Mouse (Mus musculus) layer of hippocampus, postnatal 36 days (tissue): Measurements from ENCODE around the gene Rnh1. TPM values are rescaled to one million over a fixed set of nuclear protein-coding genes. Genes with fewer than 3 reads are reported as not detected.

Source experiments
- DNase-seq, 2 experiments: peaks; one replicate each; pipeline ENCODE4 v3.0.0; 2022
- total RNA-seq, 2 experiments: library from RNA; stranded (reverse); gene quantifications; 2 replicates each; pipeline ENCODE4 v1.2.3; 2021

The Rnh1 gene
- total RNA-seq, 2 experiments from 2014 or later, result 36.1 to 40.2 TPM

- DNase-seq, result no peak
Observed at GRCm38 (mm10) chr7:141204546-141204945, 31.9 kb upstream of the Rnh1 start.

DNA sequence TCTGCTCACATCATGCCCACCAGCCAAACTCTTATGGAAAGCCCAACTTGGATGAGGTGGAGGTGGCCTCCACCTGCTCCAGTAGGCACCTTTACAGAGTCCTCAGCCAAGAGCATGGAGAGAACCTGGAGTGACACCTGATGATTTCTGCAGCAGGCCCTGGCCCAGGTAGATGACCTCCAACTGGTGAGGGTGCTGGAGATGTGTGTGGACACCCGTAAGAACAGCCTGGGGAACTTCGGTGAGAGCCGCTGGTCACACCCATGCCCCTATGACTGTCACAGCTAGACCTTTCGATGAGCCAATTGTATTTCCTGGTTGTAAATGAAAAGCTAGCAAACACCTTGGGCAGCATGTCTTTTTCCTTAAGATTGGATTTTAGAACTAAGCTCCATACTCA is 25.5 kb upstream of the Rnh1 start:
- no peak for DNase-seq

GRCm38 (mm10) chr7:141196619-141197282 is 24.1 kb upstream of the Rnh1 start:
- DNase-seq, result no peak

DNA sequence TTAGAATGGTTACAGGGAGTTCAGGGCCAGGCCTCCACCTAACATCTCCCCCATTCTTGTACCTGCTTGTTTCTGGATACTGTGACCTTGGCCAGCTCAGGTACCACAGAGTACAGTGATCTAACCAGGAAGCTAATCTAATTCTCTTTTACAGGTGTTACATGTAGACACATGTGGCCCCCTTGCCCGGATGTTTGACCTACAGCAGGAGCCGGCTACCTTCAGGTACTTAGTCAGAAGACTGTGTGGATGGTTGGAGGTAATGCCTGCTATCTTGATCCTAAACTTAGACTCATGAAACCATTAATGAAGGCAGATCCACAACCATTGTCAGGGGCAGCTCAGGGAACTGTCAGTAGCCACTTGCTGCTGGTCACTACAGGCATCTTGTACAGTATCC is 23.1 kb upstream of the Rnh1 start:
- no peak for DNase-seq

DNA sequence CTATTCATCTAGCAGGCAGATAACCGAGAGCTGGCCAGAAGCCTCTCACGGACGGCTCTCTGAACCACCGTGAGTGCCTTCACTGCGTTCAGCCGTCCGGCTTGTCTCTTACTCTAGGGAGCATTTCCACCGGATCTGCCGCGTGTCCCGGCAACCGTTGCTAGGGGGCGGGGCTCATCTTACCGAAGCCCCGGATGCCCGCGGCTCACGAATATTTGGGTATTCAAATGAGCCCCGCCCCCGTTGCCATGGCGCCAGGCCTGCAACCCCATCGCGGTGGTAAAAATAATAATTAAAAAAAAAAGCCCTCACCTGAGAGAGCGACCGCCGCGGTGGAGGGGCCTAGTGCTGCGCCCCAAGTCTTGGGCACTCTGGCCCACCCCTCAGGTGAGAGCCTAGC is 22.2 kb upstream of the Rnh1 start:
- DNase-seq, result peak; percentile 80 to 86

- no peak for DNase-seq
Observed at GRCm38 (mm10) chr7:141194409-141194808, 21.8 kb upstream of the Rnh1 start.

GRCm38 (mm10) chr7:141193948-141194347 is 21.3 kb upstream of the Rnh1 start, which contains the start of the genes Hras and Lrrc56:
TSS of gene Hras (minus strand) at chr7:141194005.
TSS of gene Lrrc56 (plus strand) at chr7:141194157.
- DNase-seq, result peak; percentile 97

DNA sequence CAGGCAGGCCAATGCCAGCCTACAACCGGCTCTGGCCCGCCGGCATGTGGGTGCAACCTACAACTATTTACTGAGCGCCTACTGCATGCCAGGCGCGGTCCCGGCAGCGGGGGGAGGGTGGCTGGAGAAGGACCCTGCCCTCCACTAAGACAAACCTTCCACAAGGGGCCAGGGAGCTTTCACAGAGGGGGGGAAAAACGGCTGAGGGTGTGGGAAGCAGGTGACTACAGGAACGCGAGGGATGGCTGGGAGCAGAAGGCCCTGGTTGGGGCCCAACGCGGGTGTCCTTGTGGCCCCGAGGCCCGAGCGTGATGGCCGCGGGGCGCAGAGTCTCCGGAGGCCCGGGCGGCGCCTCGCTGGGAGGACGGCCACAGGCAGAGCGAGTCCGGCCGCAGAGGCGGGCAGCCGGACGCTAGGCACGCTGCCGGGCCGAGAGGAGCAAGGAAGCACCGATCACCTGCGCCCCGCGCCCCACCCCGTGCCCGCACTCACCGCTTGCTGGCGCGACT is 20.7 kb upstream of the Rnh1 start:
- DNase-seq, result peak; percentile 35 to 39

- no peak for DNase-seq
Observed at GRCm38 (mm10) chr7:141192776-141193347, 20.2 kb upstream of the Rnh1 start.

GRCm38 (mm10) chr7:141191796-141192685 is 19.4 kb upstream of the Rnh1 start:
- DNase-seq, result no peak

- DNase-seq, result no peak
Observed at GRCm38 (mm10) chr7:141191036-141191435, 18.4 kb upstream of the Rnh1 start.

- no peak for DNase-seq
Observed at GRCm38 (mm10) chr7:141190220-141190619, 17.6 kb upstream of the Rnh1 start.

- DNase-seq, result no peak
Observed at GRCm38 (mm10) chr7:141188733-141189132, 16.1 kb upstream of the Rnh1 start.

- DNase-seq, result no peak
Observed at GRCm38 (mm10) chr7:141188194-141188593, 15.5 kb upstream of the Rnh1 start.

- peak; percentile 83 for DNase-seq
Observed at GRCm38 (mm10) chr7:141176173-141176572, 3.5 kb upstream of the Rnh1 start.

GRCm38 (mm10) chr7:141175068-141175467 is 2.4 kb upstream of the Rnh1 start:
- DNase-seq, result no peak

DNA sequence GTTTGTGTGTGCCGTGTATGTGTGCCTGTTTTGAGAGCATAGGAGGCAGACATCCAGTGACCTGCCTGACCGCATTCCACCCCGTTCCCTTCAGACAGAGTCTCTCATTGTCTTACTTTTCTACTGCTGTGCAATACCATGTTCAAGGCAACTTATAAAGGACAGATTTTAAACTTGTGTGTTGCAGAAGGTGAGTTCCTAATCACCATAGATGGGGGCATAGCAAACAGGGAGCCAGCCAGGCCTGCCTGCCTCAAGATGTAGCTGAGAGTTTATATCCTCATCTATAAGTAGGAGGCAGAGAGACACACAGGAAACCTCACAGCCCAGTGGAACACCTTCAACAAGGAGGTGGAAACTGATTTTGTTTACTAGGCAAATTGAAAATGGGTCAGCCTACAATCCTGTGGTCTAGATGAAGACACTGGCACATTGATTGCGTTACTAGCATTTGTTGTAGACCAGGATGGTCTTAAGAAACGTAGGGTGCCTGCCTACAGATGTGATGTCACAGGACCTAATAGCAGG is 730 bp upstream of the Rnh1 start:
- DNase-seq, result no peak

- DNase-seq, result no peak
Observed at GRCm38 (mm10) chr7:141169866-141170265, 2.8 kb downstream of the Rnh1 start.

- no peak for DNase-seq
Observed at GRCm38 (mm10) chr7:141169300-141169699, 3.4 kb downstream of the Rnh1 start.

GRCm38 (mm10) chr7:141168518-141168953 is 4.1 kb downstream of the Rnh1 start:
- DNase-seq, result no peak

DNA sequence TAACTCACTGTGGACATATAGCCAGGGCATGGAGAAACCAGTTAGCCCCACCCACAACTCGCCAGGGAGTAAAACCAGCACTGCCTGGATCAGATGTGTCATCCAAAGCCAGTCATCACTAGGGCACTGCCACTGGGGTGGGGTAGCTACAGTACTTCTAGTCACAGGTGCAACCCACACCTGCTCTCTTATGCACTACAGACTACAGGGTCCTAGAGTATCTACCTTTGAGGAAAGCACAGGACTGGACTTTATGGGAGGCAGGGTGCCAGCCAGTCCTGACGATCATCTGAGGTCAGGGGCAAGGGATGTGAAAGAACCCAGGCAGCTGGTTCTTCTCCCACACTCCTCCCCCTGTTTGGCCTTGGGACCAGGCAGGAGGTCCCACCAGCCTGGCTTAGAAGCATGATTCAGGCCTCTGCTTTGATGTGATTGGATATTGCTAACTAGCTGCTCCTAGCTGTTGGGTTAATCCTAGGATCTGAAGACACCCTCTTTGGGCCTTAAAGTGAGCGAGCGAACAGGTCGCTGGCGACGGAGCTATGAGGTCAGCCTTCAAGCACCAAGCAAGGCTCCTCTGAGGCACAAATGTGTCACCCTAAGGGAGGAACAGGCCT is 4.6 kb downstream of the Rnh1 start:
- no peak for DNase-seq

DNA sequence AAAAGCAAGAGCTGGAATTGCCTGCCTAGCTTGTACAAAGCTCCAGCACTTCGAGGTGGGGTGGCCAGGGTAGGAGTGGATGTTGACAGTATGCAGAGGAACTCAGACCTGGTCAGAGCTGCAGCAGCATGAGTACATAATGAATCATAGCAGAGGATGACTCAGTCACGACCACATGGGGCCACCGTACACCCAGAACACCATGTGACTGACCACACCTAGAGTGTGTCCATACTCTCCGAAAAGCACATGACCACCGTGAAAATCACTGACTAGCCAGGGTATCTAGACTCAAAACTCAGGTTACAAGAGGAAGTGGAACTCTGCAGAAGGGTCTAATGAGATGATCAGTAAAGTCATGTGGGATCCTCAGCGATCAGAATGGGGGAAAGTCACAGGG is 7.8 kb downstream of the Rnh1 start:
- no peak for DNase-seq
